Mouse (Mus musculus): ENCODE results near the gene Nr5a1. TPM values are rescaled to one million over a fixed set of nuclear protein-coding genes. Genes with fewer than 3 reads are reported as not detected.

Gene Nr5a1
- polyA plus RNA-seq, 1 experiment from 2014 or later = 0.04 TPM

- no peak overlapping the region for H3K9ac ChIP-seq (ENCODE audit: low read depth, low read length)
- H3K36me3 ChIP-seq (ENCODE audit: control insufficient read depth, insufficient read depth) = no peaks in the 10 kb centered on the region
- no peak overlapping the region for H3K4me3 ChIP-seq (ENCODE audit: low read depth, low read length)
- 69% methylated on average over 27 of the region's 27 CpGs for WGBS
- H3K4me2 ChIP-seq (replicated peaks; ENCODE audit: low read depth) = no peak overlapping the region
- no peaks in the 10 kb centered on the region for H3K9me3 ChIP-seq (ENCODE audit: control insufficient read depth)
- no peak for TF ChIP-seq CTCF (IDR thresholded peaks at IDR 0.05; ENCODE audit: low read depth)
- H3K27me3 ChIP-seq (replicated peaks; ENCODE audit: control insufficient read depth, insufficient read depth, low read length) = 0 out of 2 replicates have a peak, but pooled peaks cover 2% of the 10 kb centered on the region
- no peak overlapping the region for H3K27ac ChIP-seq (ENCODE audit: low read depth, low read length)
- no peak for ATAC-seq
- H3K4me1 ChIP-seq (replicated peaks; ENCODE audit: control insufficient read depth, insufficient read depth, low read length) = no peaks in the 10 kb centered on the region
These were observed 16.9 kb downstream of the Nr5a1 start for GRCm38 (mm10) chr2:38697128-38698120.

DNA sequence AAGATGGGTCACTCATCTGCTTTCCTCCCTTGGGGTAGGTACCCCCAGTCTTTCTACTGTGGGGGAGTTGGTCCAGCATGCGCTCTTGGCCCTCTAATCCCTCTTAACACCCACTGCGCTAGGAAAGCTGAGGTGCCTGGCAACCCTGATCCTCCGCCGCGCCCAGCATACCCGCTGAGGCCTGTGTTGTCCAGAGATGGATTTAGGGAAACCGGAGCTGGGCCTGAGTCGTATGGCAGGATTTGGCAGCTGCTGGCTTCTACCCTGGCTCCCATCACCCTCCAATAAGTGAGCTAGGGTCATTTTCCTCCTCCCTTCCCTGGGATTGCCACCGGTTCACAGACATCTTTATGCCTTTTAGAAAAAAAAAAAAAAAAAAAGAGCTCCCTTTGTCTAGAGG is 18.6 kb downstream of the Nr5a1 start:
- Histone ChIP-seq H3K4me1 (replicated peaks; ENCODE audit: control insufficient read depth, insufficient read depth, low read length) (no peaks in the 10 kb centered on the region), H3K36me3 (ENCODE audit: control insufficient read depth, insufficient read depth) (no peaks in the 10 kb centered on the region), H3K9ac (ENCODE audit: low read depth, low read length) (no peak overlapping the region), H3K4me2 (replicated peaks; ENCODE audit: low read depth) (no peak overlapping the region), H3K27me3 (replicated peaks; ENCODE audit: control insufficient read depth, insufficient read depth, low read length) (0 out of 2 replicates have a peak, but pooled peaks cover 3% of the 10 kb centered on the region), H3K4me3 (ENCODE audit: low read depth, low read length) (no peak overlapping the region), H3K27ac (ENCODE audit: low read depth, low read length) (no peak overlapping the region), H3K9me3 (ENCODE audit: control insufficient read depth) (no peaks in the 10 kb centered on the region)
- TF ChIP-seq CTCF (IDR thresholded peaks at IDR 0.05; ENCODE audit: low read depth) = no peak
- no peak for ATAC-seq
- WGBS = 67% methylated on average over 9 of the region's 9 CpGs

DNA sequence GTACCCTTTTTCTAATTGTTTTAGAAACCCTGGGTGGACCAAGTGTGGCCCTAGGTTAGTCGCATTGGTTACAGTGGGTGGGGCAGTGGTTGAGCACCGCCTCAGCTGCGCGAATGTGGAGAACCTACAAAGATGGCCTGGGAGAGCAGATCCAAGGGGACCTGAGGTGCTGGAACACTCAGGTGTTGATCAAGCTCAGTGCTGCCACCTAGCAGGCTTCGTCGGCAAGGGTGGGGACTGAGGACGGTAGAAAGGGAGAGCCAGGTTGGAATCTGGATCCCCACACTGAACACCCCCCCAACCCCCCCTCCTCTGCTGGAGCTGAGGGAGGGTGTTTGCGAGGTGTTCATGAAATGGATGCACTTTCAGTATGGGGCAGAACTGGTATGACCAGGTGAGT is 22.8 kb downstream of the Nr5a1 start:
- Histone ChIP-seq H3K9ac (ENCODE audit: low read depth, low read length) (no peak overlapping the region), H3K27me3 (replicated peaks; ENCODE audit: control insufficient read depth, insufficient read depth, low read length) (peaks cover 7% of the 10 kb centered on the region; the same call in 1 of the 2 replicates), H3K4me1 (replicated peaks; ENCODE audit: control insufficient read depth, insufficient read depth, low read length) (no peaks in the 10 kb centered on the region), H3K27ac (ENCODE audit: low read depth, low read length) (no peak overlapping the region), H3K36me3 (ENCODE audit: control insufficient read depth, insufficient read depth) (no peaks in the 10 kb centered on the region), H3K9me3 (ENCODE audit: control insufficient read depth) (no peaks in the 10 kb centered on the region), H3K4me2 (replicated peaks; ENCODE audit: low read depth) (no peak overlapping the region), H3K4me3 (ENCODE audit: low read depth, low read length) (no peak overlapping the region)
- ATAC-seq = no peak
- peak; percentile 74 for TF ChIP-seq CTCF (IDR thresholded peaks at IDR 0.05; ENCODE audit: low read depth)
- WGBS = 17% methylated on average over 8 of the region's 8 CpGs

GRCm38 (mm10) chr2:38689881-38690280 is 24.5 kb downstream of the Nr5a1 start:
- H3K27me3 ChIP-seq (replicated peaks; ENCODE audit: control insufficient read depth, insufficient read depth, low read length) = peaks cover 7% of the 10 kb centered on the region; the same call in 1 of the 2 replicates
- H3K4me3 ChIP-seq (ENCODE audit: low read depth, low read length) = no peak overlapping the region
- no peaks in the 10 kb centered on the region for H3K4me1 ChIP-seq (replicated peaks; ENCODE audit: control insufficient read depth, insufficient read depth, low read length)
- no peak overlapping the region for H3K4me2 ChIP-seq (replicated peaks; ENCODE audit: low read depth)
- ATAC-seq = no peak
- no peaks in the 10 kb centered on the region for H3K36me3 ChIP-seq (ENCODE audit: control insufficient read depth, insufficient read depth)
- no peak overlapping the region for H3K9ac ChIP-seq (ENCODE audit: low read depth, low read length)
- no peak overlapping the region for H3K27ac ChIP-seq (ENCODE audit: low read depth, low read length)
- WGBS = 93% methylated on average over 1 of the region's 1 CpGs
- TF ChIP-seq CTCF (IDR thresholded peaks at IDR 0.05; ENCODE audit: low read depth) = no peak
- H3K9me3 ChIP-seq (ENCODE audit: control insufficient read depth) = no peaks in the 10 kb centered on the region

- peak overlapping the region; percentile 60 for H3K4me2 ChIP-seq (replicated peaks; ENCODE audit: low read depth)
- WGBS = 5% methylated on average over 25 of the region's 29 CpGs
- no peaks in the 10 kb centered on the region for H3K4me1 ChIP-seq (replicated peaks; ENCODE audit: control insufficient read depth, insufficient read depth, low read length)
- 0 out of 2 replicates have a peak overlapping the region, but pooled peaks have one; percentile 7 for H3K9ac ChIP-seq (ENCODE audit: low read depth, low read length)
- H3K9me3 ChIP-seq (ENCODE audit: control insufficient read depth) = no peaks in the 10 kb centered on the region
- peak overlapping the region; percentile 22; the same call in 1 of the 2 replicates for H3K4me3 ChIP-seq (ENCODE audit: low read depth, low read length)
- TF ChIP-seq CTCF (IDR thresholded peaks at IDR 0.05; ENCODE audit: low read depth) = peak; percentile 63
- no peak overlapping the region for H3K27ac ChIP-seq (ENCODE audit: low read depth, low read length)
- ATAC-seq = no peak
- peaks cover 7% of the 10 kb centered on the region; the same call in 1 of the 2 replicates for H3K27me3 ChIP-seq (replicated peaks; ENCODE audit: control insufficient read depth, insufficient read depth, low read length)
- H3K36me3 ChIP-seq (ENCODE audit: control insufficient read depth, insufficient read depth) = no peaks in the 10 kb centered on the region
These were observed 25.4 kb downstream of the Nr5a1 start for GRCm38 (mm10) chr2:38688791-38689520.

DNA sequence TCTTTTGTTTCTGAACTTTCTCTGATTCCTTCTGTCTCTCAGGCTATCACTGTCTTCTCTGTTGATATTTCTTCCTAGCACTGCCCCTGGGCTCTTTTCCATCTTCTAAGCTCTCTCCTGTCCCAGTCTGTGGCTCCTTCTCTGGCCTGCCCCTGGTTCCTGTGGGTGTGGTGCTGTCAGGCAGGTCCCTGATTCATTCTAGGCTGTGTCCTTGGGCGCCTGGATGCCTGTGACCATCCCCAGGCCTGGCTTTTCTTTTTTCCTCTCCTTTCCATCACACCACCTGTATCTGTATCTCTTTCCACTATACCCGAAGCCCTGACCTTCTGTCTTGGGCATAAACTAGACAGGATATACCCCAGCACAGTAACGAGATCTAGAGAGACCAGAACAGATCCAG is 28.6 kb downstream of the Nr5a1 start:
- Histone ChIP-seq H3K4me1 (replicated peaks; ENCODE audit: control insufficient read depth, insufficient read depth, low read length) (no peaks in the 10 kb centered on the region), H3K27ac (ENCODE audit: low read depth, low read length) (no peak overlapping the region), H3K9ac (ENCODE audit: low read depth, low read length) (no peak overlapping the region), H3K9me3 (ENCODE audit: control insufficient read depth) (no peaks in the 10 kb centered on the region), H3K4me3 (ENCODE audit: low read depth, low read length) (no peak overlapping the region), H3K4me2 (replicated peaks; ENCODE audit: low read depth) (no peak overlapping the region), H3K27me3 (replicated peaks; ENCODE audit: control insufficient read depth, insufficient read depth, low read length) (peaks cover 7% of the 10 kb centered on the region; the same call in 1 of the 2 replicates), H3K36me3 (ENCODE audit: control insufficient read depth, insufficient read depth) (no peaks in the 10 kb centered on the region)
- ATAC-seq = no peak
- 68% methylated on average over 3 of the region's 3 CpGs for WGBS
- TF ChIP-seq CTCF (IDR thresholded peaks at IDR 0.05; ENCODE audit: low read depth) = no peak
